Mouse (Mus musculus) heart, embryonic 12.5 days (tissue): ENCODE measurements around the gene Ap5z1. TPM values are rescaled to one million over a fixed set of nuclear protein-coding genes. Genes with fewer than 3 reads are reported as not detected.

Experiments
- ATAC-seq: fragments of 200-750 bp; cut with Nextera tagmentation; 2 replicates; pipeline ENCODE4 v1.8.0; 2017; ENCODE audit warnings: moderate TSS enrichment, moderate library complexity; ENCODE audit not compliant: insufficient number of reproducible peaks, low FRiP score
- H3K27ac ChIP-seq: fragments of 300-500 bp; sonication (generic); 2 replicates; pipeline ENCODE4 v1.5.1; 2016; ENCODE audit warnings: mild to moderate bottlenecking, moderate library complexity; ENCODE audit not compliant: poor library complexity, severe bottlenecking
- H3K27me3 ChIP-seq: fragments of 300-500 bp; sonication (generic); replicated peaks from 2 replicates; pipeline ENCODE4 v1.6.1; 2016; ENCODE audit warnings: mild to moderate bottlenecking, moderate library complexity
- H3K36me3 ChIP-seq: fragments of 300-500 bp; sonication (generic); 2 replicates; pipeline ENCODE4 v1.6.1; 2016; ENCODE audit warnings: mild to moderate bottlenecking, moderate library complexity
- H3K4me1 ChIP-seq: fragments of 300-500 bp; sonication (generic); replicated peaks from 2 replicates; pipeline ENCODE4 v1.6.1; 2016; ENCODE audit warnings: mild to moderate bottlenecking
- H3K4me2 ChIP-seq: fragments of 300-500 bp; sonication (generic); 2 replicates; pipeline ENCODE4 v1.6.1; 2016; ENCODE audit warnings: mild to moderate bottlenecking, moderate library complexity
- H3K4me3 ChIP-seq: fragments of 300-500 bp; sonication (generic); 2 replicates; pipeline ENCODE4 v1.5.1; 2016; ENCODE audit warnings: mild to moderate bottlenecking
- H3K9ac ChIP-seq: fragments of 300-500 bp; sonication (generic); 2 replicates; pipeline ENCODE4 v1.6.1; 2016; ENCODE audit warnings: mild to moderate bottlenecking, moderate library complexity
- H3K9me3 ChIP-seq: fragments of 300-500 bp; sonication (generic); replicated peaks from 2 replicates; pipeline ENCODE4 v1.6.1; 2016; ENCODE audit warnings: mild to moderate bottlenecking, moderate library complexity
- WGBS: fragments of 180-500 bp; shearing (Covaris S2); methylation state at CpG from one replicate; pipeline ENCODE4 v1.1.7; 2016; 5-methylcytosine and 5-hydroxymethylcytosine counted together
- polyA plus RNA-seq: library from polyadenylated mRNA; unstranded; fragments of >200 nt; fragmentation: Nextera tagmentation; extraction: Ambion mirVana; gene quantifications from 2 replicates; pipeline ENCODE4 v1.2.1, GENCODE M21; 2016

Ap5z1 gene
- polyA plus RNA-seq, 1 experiment from 2014 or later, result 7.3 TPM

GRCm38 (mm10) chr5:142424627-142425349 lies 39.0 kb upstream of the Ap5z1 start:
- Histone ChIP-seq H3K27ac (peak overlapping the region; percentile 92), H3K4me1 (peaks cover 81% of the 10 kb centered on the region), H3K9ac (peak overlapping the region; percentile 55; the same call in 1 of the 2 replicates), H3K36me3 (peaks cover 14% of the 10 kb centered on the region), H3K9me3 (no peaks in the 10 kb centered on the region), H3K27me3 (no peaks in the 10 kb centered on the region), H3K4me2 (peak overlapping the region; percentile 47), H3K4me3 (0 out of 2 replicates have a peak overlapping the region, but pooled peaks have one; percentile 8)
- 27% methylated on average over 13 of the region's 13 CpGs for WGBS
- ATAC-seq, result peak; percentile 83

GRCm38 (mm10) chr5:142426476-142426875 lies 37.3 kb upstream of the Ap5z1 start:
- Histone ChIP-seq H3K9ac (no peak overlapping the region), H3K9me3 (no peaks in the 10 kb centered on the region), H3K4me3 (no peak overlapping the region), H3K36me3 (0 out of 2 replicates have a peak, but pooled peaks cover 6% of the 10 kb centered on the region), H3K27me3 (no peaks in the 10 kb centered on the region), H3K4me1 (peaks cover 67% of the 10 kb centered on the region), H3K4me2 (no peak overlapping the region), H3K27ac (peak overlapping the region; percentile 92)
- 100% methylated on average over 2 of the region's 2 CpGs for WGBS
- no peak for ATAC-seq

GRCm38 (mm10) chr5:142427876-142428275 lies 35.9 kb upstream of the Ap5z1 start:
- ATAC-seq, result no peak
- Histone ChIP-seq H3K9me3 (no peaks in the 10 kb centered on the region), H3K36me3 (no peaks in the 10 kb centered on the region), H3K27ac (peak overlapping the region; percentile 36; the same call in 1 of the 2 replicates), H3K4me2 (no peak overlapping the region), H3K27me3 (no peaks in the 10 kb centered on the region), H3K4me1 (peaks cover 71% of the 10 kb centered on the region), H3K4me3 (no peak overlapping the region), H3K9ac (peak overlapping the region; percentile 38; the same call in 1 of the 2 replicates)
- WGBS, result 81% methylated on average over 10 of the region's 10 CpGs

- no peak overlapping the region for H3K4me2 ChIP-seq
- ATAC-seq, result no peak
- no peaks in the 10 kb centered on the region for H3K36me3 ChIP-seq
- WGBS, result 68% methylated on average over 6 of the region's 6 CpGs
- H3K27ac ChIP-seq, result no peak overlapping the region
- no peaks in the 10 kb centered on the region for H3K27me3 ChIP-seq
- H3K9me3 ChIP-seq, result no peaks in the 10 kb centered on the region
- H3K4me3 ChIP-seq, result no peak overlapping the region
- no peak overlapping the region for H3K9ac ChIP-seq
- H3K4me1 ChIP-seq, result peaks cover 75% of the 10 kb centered on the region
Observed at GRCm38 (mm10) chr5:142428691-142429090, 35.1 kb upstream of the Ap5z1 start.

GRCm38 (mm10) chr5:142431029-142431428 lies 32.7 kb upstream of the Ap5z1 start:
- Histone ChIP-seq H3K4me3 (no peak overlapping the region), H3K27ac (no peak overlapping the region), H3K36me3 (peaks cover 14% of the 10 kb centered on the region), H3K4me1 (peaks cover 56% of the 10 kb centered on the region), H3K9ac (no peak overlapping the region), H3K9me3 (no peaks in the 10 kb centered on the region), H3K27me3 (no peaks in the 10 kb centered on the region), H3K4me2 (no peak overlapping the region)
- 81% methylated on average over 12 of the region's 12 CpGs for WGBS
- no peak for ATAC-seq

- H3K4me3 ChIP-seq, result no peak overlapping the region
Observed at GRCm38 (mm10) chr5:142431811-142432434, 31.8 kb upstream of the Ap5z1 start.

GRCm38 (mm10) chr5:142432695-142433094 lies 31.0 kb upstream of the Ap5z1 start:
- no peak overlapping the region for H3K4me2 ChIP-seq
- H3K27me3 ChIP-seq, result no peaks in the 10 kb centered on the region
- peak overlapping the region; percentile 20; the same call in 1 of the 2 replicates for H3K9ac ChIP-seq
- WGBS, result 66% methylated on average over 4 of the region's 4 CpGs
- no peak overlapping the region for H3K27ac ChIP-seq
- no peaks in the 10 kb centered on the region for H3K9me3 ChIP-seq
- peaks cover 26% of the 10 kb centered on the region for H3K36me3 ChIP-seq
- no peak for ATAC-seq
- no peak overlapping the region for H3K4me3 ChIP-seq
- peaks cover 40% of the 10 kb centered on the region for H3K4me1 ChIP-seq

More at GRCm38 (mm10) chr5:142431811-142432434, 31.8 kb upstream of the Ap5z1 start:
- Histone ChIP-seq H3K9ac (no peak overlapping the region; the same call in 1 of the 2 replicates), H3K27me3 (no peaks in the 10 kb centered on the region), H3K9me3 (no peaks in the 10 kb centered on the region), H3K4me1 (peaks cover 47% of the 10 kb centered on the region), H3K36me3 (peaks cover 22% of the 10 kb centered on the region), H3K4me2 (no peak overlapping the region), H3K27ac (no peak overlapping the region)
- WGBS, result 57% methylated on average over 9 of the region's 9 CpGs
- no peak for ATAC-seq

GRCm38 (mm10) chr5:142434052-142434451 lies 29.7 kb upstream of the Ap5z1 start:
- peaks cover 36% of the 10 kb centered on the region for H3K4me1 ChIP-seq
- H3K36me3 ChIP-seq, result peaks cover 35% of the 10 kb centered on the region
- H3K27ac ChIP-seq, result no peak overlapping the region
- no peak overlapping the region for H3K4me2 ChIP-seq
- H3K9me3 ChIP-seq, result no peaks in the 10 kb centered on the region
- 86% methylated on average over 5 of the region's 5 CpGs for WGBS
- ATAC-seq, result no peak
- H3K27me3 ChIP-seq, result no peaks in the 10 kb centered on the region
- H3K9ac ChIP-seq, result no peak overlapping the region
- no peak overlapping the region for H3K4me3 ChIP-seq

GRCm38 (mm10) chr5:142435736-142436135 lies 28.0 kb upstream of the Ap5z1 start:
- 97% methylated on average over 15 of the region's 15 CpGs for WGBS
- ATAC-seq, result no peak
- Histone ChIP-seq H3K27ac (no peak overlapping the region), H3K9ac (no peak overlapping the region), H3K9me3 (no peaks in the 10 kb centered on the region), H3K36me3 (peaks cover 35% of the 10 kb centered on the region), H3K27me3 (no peaks in the 10 kb centered on the region), H3K4me3 (no peak overlapping the region), H3K4me2 (no peak overlapping the region), H3K4me1 (peaks cover 49% of the 10 kb centered on the region)

- H3K9me3 ChIP-seq, result no peaks in the 10 kb centered on the region
- H3K27me3 ChIP-seq, result no peaks in the 10 kb centered on the region
- no peak overlapping the region for H3K4me3 ChIP-seq
- H3K9ac ChIP-seq, result no peak overlapping the region
- no peak overlapping the region for H3K4me2 ChIP-seq
- H3K4me1 ChIP-seq, result peaks cover 52% of the 10 kb centered on the region
- H3K36me3 ChIP-seq, result peaks cover 35% of the 10 kb centered on the region
- WGBS, result 76% methylated on average over 16 of the region's 16 CpGs
- H3K27ac ChIP-seq, result no peak overlapping the region
- ATAC-seq, result no peak
Observed at GRCm38 (mm10) chr5:142438380-142438938, 25.3 kb upstream of the Ap5z1 start.

GRCm38 (mm10) chr5:142439911-142440432 lies 23.8 kb upstream of the Ap5z1 start:
- WGBS, result 3% methylated on average over 12 of the region's 12 CpGs
- peaks cover 32% of the 10 kb centered on the region for H3K36me3 ChIP-seq

More at GRCm38 (mm10) chr5:142439911-142440432, 23.8 kb upstream of the Ap5z1 start:
- peak; percentile 54 for ATAC-seq
- H3K9me3 ChIP-seq, result no peaks in the 10 kb centered on the region
- H3K4me3 ChIP-seq, result peak overlapping the region; percentile 45
- H3K4me2 ChIP-seq, result peak overlapping the region; percentile 72
- H3K4me1 ChIP-seq, result peaks cover 60% of the 10 kb centered on the region
- H3K9ac ChIP-seq, result peak overlapping the region; percentile 74
- no peaks in the 10 kb centered on the region for H3K27me3 ChIP-seq
- H3K27ac ChIP-seq, result peak overlapping the region; percentile 93
